Mouse (Mus musculus) left cerebral cortex, postnatal 4 days (tissue): ENCODE results near the gene Ptpn6. TPM values are rescaled to one million over a fixed set of nuclear protein-coding genes. Genes with fewer than 3 reads are reported as not detected.
A peak's percentile ranks its signal among the peaks of the same experiment; 100 is the strongest.

Experiments used
- DNase-seq: peaks from one replicate; pipeline ENCODE4 v3.0.0-alpha.2; 2022
- intact Hi-C: fragments of 180-260 bp; cut with DNase I; formaldehyde crosslinking; loops from one replicate; pipeline ENCODE4 v1.15.1; 2025
- total RNA-seq, 2 experiments: library from RNA; stranded (reverse); gene quantifications; 2 replicates each; pipeline ENCODE4 v1.2.3; 2021

The Ptpn6 gene
- total RNA-seq, 2 experiments from 2014 or later = 3.3 to 9.2 TPM

- DNase-seq = no peak
- intact Hi-C loops = no loop called here
Measured at GRCm38 (mm10) chr6:124732476-124733370, 5.8 kb downstream of the Ptpn6 start.

GRCm38 (mm10) chr6:124731038-124731437 lies 7.5 kb downstream of the Ptpn6 start:
- intact Hi-C loops = no loop called here
- DNase-seq = no peak

DNA sequence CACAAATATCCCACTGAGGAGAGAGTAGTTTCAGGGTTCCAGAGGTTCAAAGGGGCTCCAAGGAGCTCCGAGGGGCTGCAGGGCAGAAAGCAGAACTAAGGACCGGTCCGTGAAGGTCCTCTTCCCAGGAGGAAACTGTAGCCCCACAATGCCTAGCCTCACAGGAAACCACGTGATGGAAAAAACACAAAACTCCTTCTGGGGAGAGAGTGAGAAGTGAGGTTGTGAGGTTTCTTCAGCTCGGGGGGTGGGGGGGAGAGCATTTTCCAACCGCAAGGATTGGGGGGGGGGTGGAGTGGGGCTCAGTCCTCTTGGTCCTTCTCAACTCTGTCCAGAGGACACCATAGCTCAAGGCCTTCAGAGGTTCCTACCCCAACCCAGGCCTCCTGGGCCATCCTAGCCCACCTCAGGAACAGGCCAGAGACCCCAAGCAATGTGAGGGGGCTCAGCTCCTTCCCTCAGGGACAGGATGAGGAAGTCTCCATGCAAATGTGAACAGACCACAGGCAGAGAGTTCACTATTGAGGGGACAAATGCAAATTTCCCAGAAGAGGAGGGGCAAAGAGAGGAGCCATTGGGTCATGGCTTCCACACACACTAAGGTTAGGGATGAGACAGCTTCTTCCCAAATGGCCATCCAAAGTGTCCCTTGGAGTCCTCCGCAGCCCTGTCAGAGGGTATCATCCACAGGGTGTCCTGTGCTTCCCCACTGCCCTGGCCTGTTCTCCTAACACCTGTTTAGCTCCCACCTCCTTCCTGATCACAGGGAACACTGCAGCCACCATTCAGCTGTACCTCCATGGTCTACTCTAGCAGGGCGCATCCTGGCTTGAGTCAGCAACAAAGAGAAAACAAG lies 8.4 kb downstream of the Ptpn6 start:
- intact Hi-C loops = no loop called here
- no peak for DNase-seq

DNA sequence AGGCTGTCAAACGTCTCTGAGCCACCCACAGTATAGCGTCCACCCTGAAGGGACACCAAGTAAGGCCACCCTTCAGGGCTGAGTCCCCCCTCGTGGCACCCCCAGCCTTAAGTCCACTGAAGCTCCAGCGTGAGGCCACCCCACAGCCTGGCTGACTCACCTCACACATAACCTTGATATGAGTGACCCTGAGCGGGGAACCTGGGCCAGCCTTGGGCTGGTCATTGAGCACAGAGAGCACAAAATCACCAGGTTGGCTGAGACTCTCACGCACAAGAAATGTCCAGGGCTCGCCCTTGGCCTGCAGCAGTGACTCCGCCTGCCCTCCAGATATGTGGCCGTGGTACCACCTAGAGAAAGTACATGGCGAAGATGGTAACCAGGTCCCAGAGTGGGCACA lies 9.9 kb downstream of the Ptpn6 start:
- no peak for DNase-seq
- intact Hi-C loops = no loop called here

DNA sequence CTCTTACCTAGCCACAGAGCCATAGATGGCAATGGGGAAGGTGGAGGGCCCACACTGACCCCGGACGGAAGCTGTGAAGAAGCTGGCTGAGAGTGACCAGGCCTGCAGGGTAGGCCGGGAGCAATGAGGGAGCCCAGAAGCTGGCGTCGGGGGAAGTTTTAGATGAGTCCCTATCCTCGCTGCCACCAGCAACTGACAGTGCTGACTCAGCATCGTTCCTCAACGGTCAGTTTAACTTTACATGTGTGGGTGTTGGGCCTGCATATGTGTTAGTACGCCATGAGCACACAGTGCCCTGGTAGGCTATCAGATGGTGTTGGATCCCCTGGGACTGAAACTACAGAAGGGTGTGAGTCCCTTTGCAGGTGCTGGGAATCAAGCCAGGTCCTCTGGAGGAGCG lies 14.0 kb downstream of the Ptpn6 start:
- no peak for DNase-seq
- intact Hi-C loops = no loop called here

GRCm38 (mm10) chr6:124723541-124723940 lies 15.0 kb downstream of the Ptpn6 start:
- DNase-seq = no peak
- intact Hi-C loops = no loop called here

DNA sequence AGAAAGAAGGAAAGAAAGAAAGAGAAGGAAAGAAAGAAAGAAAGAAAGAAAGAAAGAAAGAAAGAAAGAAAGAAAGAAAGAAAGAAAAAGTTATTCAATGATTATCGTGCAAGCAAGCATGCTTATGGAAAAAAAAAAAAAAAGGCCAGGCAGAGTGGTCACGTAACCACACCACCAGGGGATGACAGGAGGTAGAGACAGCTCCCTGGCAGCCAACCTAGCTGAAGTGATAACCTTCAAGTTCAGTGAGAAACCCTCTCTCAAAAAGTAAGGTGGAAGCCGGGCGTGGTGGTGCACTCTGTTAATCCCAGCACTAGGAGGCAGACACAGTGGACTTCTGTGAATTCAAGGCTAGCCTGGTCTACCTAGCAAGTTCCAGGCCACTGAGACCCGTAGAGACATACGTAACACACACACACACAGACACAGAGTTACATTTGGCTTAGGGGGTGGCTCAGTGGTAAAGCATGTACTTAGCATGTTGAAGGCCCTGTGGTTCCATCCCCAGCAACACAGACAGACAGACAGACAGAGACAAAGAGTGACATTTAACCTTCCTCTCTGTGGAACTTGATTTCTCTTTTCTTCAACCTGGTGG lies 15.5 kb downstream of the Ptpn6 start:
- no peak for DNase-seq
- intact Hi-C loops = no loop called here

- intact Hi-C loops = no loop called here
Measured at GRCm38 (mm10) chr6:124720904-124721303, 17.6 kb downstream of the Ptpn6 start.

GRCm38 (mm10) chr6:124719354-124719978 lies 19.0 kb downstream of the Ptpn6 start:
- no peak for DNase-seq
- intact Hi-C loops = no loop called here

More at GRCm38 (mm10) chr6:124720904-124721303, 17.6 kb downstream of the Ptpn6 start:
- DNase-seq = no peak

- no peak for DNase-seq
- intact Hi-C loops = no loop called here
Measured at GRCm38 (mm10) chr6:124718703-124719102, 19.8 kb downstream of the Ptpn6 start.

DNA sequence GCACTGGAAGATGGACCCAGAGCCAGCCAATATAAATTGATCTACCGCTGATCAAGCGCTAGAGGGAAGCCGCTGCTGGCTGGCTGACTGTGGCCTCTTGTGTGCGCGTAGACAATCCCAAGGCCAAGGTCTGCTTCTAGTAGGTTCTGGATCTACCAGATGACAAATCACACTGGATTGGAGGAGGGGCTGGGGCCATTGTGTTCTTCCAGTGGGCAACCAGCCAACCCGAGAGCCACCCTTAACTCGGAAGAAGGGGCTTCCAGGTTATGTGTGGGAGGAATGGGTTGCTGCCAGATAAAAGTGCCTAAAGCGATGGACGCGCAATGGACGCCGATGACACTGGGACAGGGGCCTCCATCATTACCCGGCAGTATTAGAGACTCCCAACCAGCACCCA lies 20.5 kb downstream of the Ptpn6 start:
- intact Hi-C loops = no loop called here
- no peak for DNase-seq

- peak; percentile 52 for DNase-seq
- intact Hi-C loops = no loop called here
Measured at GRCm38 (mm10) chr6:124716864-124717490, 21.5 kb downstream of the Ptpn6 start.

GRCm38 (mm10) chr6:124712918-124713317 lies 25.6 kb downstream of the Ptpn6 start:
- DNase-seq = no peak
- intact Hi-C loops = no loop called here

DNA sequence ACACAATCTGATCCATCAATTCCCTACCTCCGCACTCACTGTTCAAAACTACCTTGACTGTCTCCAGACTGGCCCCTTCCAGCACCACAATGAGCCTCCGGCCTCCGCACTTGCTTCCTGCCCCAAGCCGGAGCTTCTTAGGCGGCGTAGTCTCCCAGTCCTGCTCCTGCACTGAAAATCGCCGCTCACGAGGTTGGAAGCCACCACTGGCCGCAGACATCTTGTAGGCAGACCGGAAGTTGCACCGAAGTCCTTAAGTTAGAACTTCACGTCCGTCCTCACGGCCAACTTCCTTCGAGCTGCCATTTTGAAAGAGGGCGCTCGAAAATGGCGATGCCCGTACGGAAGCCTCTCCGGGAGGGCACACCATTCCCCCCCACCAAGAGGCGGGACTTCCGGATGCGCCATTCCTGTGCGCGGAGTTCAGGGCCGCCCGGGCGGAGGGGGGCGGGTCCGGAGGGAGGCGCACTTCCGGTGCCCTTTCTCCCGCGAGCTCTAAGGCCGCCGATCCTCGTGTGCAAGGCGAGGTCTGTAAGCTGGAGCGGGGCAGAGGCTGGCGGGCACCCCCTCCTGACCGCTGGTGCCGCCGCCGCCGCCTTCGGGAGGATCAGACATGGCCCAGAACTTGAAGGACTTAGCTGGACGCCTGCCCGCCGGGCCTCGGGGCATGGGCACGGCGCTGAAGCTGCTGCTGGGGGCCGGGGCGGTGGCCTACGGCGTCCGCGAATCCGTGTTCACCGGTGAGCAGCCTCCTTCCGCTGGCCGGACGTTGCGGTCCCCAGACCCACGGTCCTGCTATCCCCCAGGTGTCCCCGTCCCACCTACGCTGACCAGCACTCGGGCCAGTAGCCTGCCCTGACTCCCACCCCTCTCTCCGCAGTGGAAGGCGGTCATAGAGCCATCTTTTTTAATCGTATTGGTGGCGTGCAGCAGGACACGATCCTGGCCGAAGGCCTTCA lies 26.4 kb downstream of the Ptpn6 start, which contains the start of the genes Emg1 and Phb2:
Gene Emg1 (minus strand): TSS at position 355 of the 959 bp plus-strand sequence.
Gene Phb2 (plus strand): TSS at position 513 of the 959 bp plus-strand sequence.
- peak; percentile 98 for DNase-seq
- intact Hi-C loops = no loop called here

GRCm38 (mm10) chr6:124708289-124708889 lies 30.1 kb downstream of the Ptpn6 start:
- intact Hi-C loops = no loop called here
- DNase-seq = no peak

DNA sequence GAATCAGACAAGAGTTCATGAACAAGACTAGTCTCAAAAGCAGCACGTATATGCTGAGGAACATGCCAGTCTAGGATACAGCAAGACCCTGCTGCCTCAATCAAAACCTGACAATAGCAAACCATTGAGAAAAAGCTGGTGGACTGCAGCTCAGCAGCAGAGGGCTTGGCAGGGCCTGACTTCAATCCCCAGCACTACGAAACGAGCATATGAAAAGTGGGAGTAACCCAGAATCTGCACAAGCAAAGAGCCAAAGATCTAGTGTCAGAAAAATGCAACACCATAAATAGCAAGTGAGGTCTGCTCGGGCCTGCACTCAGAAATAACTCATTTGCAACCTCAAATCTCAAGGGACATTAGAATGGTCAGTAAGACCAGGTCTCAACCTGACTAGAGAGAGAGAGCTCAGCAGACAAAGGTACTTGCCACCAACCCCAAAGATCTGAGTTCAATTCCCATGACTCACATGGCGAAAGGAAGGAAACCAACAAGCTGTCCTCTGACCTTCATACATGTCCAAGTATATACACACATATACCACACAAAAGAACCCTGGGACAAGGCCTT lies 32.4 kb downstream of the Ptpn6 start:
- no peak for DNase-seq

DNA sequence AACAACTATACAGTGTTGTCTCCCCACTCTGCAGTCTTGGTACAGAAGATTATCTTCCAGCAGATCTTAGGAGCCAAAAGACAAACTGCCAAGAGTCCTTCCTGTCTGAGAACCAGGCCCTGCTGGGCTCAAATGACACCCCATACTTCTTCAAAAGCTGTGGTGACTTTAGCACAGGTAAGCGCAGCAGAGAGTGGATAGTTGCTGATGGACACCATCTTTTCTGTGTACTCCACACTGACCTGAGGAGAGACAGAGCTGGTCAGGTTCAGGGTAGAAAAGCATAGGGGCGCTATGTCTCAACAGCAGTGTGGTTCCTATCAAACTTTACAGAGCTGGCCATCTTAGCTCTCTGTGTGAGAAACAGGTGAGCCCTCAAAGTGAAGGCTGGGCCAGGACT lies 34.1 kb downstream of the Ptpn6 start:
- intact Hi-C loops = no loop called here

More for the DNA sequence above, 32.4 kb downstream of the Ptpn6 start:
- intact Hi-C loops = no loop called here

GRCm38 (mm10) chr6:124703789-124704188 lies 34.7 kb downstream of the Ptpn6 start:
- intact Hi-C loops = no loop called here
- DNase-seq = no peak

More for the DNA sequence above, 34.1 kb downstream of the Ptpn6 start:
- DNase-seq = no peak
